Mouse (Mus musculus) myocyte (in vitro differentiated cells): Measurements from ENCODE around the gene AI481877.

Experiments used
- E2F4 ChIP-seq: IDR thresholded peaks from one replicate; pipeline ENCODE4 v1.6.1; 2011; ENCODE audit warnings: mild to moderate bottlenecking, control low read depth, moderate library complexity; ENCODE audit not compliant: insufficient read depth
- MYOG ChIP-seq, 3 experiments: IDR thresholded peaks; one replicate each; pipeline ENCODE4 v1.6.1; 2011; ENCODE audit warnings: control low read depth in 2 of 3, low read depth in 2 of 3, mild to moderate bottlenecking in 2 of 3; ENCODE audit not compliant: insufficient read length in 2 of 3, control insufficient read depth in 1 of 3, insufficient read depth in 1 of 3
- POLR2A ChIP-seq: IDR thresholded peaks from one replicate; pipeline ENCODE4 v1.6.1; 2011; ENCODE audit warnings: low read depth, mild to moderate bottlenecking, control low read depth, moderate library complexity; ENCODE audit not compliant: insufficient read length
- TCF3 ChIP-seq: IDR thresholded peaks from one replicate; pipeline ENCODE4 v1.6.1; 2011; ENCODE audit warnings: low read depth, control low read depth; ENCODE audit not compliant: insufficient read length
- USF1 ChIP-seq: IDR thresholded peaks from one replicate; pipeline ENCODE4 v1.6.1; 2011; ENCODE audit warnings: low read depth, mild to moderate bottlenecking, control low read depth, moderate library complexity

GRCm38 (mm10) chr4:59108721-59109120 lies 30.1 kb downstream of the AI481877 start:
- no peak for TF ChIP-seq POLR2A
- no peak for TF ChIP-seq MYOG (IDR thresholded peaks at IDR 0.05; ENCODE audit: control insufficient read depth in 1 of 3, insufficient read depth in 1 of 3, insufficient read length in 2 of 3, low read depth in 2 of 3)
- TF ChIP-seq E2F4 = no peak
- no peak for TF ChIP-seq TCF3
- no peak for TF ChIP-seq USF1
